Mouse (Mus musculus) right cerebral cortex, postnatal 10 days (tissue): ENCODE results near the gene Jmjd8.
A peak's percentile ranks its signal among the peaks of the same experiment; 100 is the strongest.

ENCODE experiments used
- DNase-seq, 2 experiments: peaks; one replicate each; pipeline ENCODE4 v3.0.0; 2021; ENCODE audit warnings: low spot score in 2 of 2

Jmjd8 gene

DNA sequence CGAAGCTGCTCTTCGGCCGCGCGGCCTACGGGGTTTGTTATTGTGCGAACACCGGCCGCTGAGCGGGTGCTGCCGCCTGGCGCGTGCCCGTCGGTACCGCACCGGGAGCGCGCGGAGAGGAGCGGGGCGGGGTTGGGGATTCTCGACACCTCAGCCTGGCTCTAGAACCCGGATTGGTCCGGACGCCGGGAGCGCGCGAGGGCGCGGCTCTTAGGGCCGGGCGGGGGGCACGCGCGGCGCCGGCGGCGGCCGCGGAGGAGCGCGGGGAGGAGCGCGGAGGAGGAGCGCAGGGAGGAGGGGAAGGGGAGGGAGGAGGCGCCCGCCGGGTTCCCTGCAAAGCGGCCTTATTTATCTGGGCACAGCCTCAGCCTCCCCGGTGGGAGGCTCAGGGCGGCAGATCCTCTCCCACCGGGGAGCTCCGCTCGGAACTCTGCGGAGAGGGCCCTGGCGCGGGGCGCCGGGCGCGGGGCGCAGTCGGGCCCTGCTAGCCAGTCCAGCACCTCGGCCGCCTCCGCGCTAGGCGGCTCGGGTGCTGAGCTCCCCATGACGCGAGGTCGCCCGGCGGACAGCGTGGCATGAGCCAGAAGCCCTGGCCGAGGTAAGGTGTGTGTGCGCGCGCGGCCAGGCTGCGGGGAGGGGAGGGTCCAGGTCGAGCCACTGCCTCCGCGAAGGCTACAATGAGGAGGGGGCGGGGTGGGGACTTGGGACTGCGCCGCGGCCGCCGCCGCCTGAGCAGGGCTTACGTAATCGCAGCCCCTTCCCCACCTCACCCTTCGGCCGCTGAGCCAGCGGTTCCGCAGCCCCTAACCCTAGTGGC is 19.7 kb upstream of the Jmjd8 start, which contains the start of gene Fbxl16:
Gene Fbxl16 (plus strand): TSS at position 297 of the 817 bp plus-strand sequence.
- DNase-seq, result peak; percentile 94 to 95

DNA sequence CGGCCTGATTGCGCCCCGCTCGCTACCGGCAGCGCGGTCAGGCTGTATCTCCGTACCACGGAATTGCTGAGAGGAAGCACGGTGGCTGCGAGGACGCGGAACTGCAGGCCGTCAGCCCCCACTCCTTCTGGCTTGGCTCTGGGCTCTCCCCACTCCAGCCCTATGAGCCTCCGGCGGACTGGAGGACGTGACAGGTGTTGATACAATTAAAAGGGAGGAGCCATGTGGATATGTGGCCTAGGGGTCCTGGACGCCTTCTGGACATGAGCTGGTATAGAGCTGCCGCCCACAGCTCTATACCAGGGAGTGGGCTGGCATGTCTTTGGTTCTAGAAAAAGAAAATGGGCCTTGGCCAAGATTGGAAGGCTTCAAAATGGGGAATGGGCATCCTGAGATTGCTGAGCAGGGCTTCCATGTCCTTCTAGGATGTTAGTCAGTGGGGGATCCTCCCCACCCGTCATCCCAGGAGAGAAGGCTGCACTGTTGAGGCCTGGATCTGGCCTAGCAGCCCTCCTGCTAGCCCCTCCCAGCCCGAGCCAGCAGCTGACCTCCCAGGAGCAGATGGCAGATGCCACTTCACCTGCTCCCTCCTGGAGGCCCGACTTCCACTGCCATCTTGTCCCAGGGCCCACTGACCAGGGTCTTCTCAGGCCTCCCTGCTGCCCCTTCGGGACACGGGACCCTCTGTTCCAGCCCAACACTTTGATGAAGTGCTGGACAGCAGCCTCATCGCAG is 18.9 kb upstream of the Jmjd8 start:
- peak in 1 of 2 experiments; percentile 70 for DNase-seq

DNA sequence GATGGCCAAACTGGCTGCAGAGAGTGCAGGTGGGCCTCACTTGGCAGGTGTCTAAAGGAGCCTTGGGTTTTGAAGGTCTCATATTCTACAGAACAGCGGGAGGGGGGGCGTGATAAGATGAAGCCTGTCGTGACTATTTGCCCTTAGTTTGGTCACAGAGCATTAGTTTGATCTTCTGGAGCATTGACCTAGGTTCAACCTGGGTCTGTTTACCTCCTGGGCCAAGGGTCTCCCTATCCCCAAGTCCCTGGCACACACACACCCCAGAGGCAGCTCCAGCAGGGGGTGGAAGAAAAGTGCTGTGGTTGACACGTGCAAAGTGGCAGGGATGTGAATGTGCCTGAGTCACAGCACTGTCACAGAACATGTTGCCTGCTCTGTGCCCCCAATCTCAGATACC is 17.8 kb upstream of the Jmjd8 start:
- peak in 1 of 2 experiments; percentile 44 for DNase-seq

DNA sequence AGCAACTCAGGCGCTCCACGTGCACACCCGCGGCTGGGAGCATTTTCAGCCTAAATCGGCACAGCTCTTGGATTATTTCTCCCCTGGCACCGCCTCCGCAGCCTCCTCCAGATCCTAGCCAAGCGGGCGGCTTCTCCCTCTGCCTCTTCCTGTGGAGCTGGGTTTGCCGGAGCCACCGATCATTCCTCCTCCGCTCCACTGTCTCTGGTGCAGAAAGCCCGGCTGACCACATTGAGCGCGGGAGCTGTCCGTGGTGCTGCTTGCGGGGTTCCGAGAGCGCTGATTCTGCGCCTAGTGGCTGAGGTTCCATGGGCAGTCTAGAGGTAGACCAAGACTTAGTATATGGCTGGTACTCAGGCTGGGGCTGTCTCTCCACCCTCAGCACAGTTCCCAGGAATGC is 15.2 kb upstream of the Jmjd8 start:
- peak; percentile 87 to 90 for DNase-seq

DNA sequence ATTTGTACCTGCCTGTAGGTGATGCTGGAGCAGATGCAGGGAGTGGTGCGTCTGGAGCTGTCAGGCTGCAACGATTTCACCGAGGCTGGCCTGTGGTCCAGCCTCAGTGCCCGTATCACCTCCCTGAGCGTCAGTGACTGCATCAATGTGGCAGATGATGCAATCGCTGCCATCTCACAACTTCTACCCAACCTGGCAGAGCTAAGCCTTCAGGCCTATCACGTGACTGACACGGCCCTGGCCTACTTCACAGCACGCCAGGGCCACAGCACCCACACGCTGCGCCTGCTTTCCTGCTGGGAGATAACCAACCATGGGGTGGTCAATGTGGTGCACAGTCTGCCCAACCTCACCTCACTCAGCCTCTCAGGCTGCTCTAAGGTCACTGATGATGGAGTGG is 11.0 kb upstream of the Jmjd8 start:
- DNase-seq, result no peak

DNA sequence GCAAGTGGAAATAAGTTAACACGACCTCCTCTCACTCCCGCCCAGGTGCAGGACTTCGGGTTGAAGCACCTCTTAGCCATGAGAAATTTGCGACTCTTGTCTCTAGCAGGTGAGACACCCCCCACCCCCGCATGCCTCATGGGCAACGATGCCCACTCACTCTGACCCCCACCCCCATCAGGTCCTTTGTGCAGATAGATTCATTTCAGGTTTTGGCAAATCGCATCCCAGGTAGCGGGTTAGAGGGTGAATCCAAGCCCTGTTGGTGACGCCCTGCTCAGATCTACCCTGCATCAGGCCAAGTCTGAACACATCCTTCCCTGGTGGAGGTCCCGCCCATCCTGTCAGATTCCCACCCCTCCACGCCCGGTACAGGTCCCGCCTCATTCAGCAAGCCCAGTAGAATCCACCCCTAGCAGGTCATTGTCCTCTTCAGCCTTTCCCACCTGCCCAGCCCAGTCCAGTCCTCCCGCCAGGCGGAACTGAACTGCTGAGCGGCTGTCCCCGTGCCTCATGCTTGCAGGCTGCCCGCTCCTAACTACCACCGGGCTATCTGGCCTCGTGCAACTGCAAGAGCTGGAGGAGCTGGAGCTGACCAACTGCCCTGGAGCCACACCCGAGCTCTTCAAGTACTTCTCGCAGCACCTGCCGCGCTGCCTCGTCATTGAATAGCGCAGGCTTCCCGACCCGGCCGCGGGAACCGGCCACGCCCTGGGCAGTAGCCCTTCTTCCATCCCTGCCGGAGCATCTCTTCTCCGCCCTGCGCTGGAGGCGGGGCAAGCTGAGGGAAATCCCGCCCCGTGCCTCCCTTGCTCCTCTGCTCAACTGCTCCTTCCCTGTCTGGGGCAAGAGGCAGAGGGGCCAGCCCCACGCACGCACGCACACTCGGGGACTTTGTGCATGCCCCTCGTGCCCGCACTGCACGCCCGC is 9.6 kb upstream of the Jmjd8 start:
- no peak for DNase-seq

DNA sequence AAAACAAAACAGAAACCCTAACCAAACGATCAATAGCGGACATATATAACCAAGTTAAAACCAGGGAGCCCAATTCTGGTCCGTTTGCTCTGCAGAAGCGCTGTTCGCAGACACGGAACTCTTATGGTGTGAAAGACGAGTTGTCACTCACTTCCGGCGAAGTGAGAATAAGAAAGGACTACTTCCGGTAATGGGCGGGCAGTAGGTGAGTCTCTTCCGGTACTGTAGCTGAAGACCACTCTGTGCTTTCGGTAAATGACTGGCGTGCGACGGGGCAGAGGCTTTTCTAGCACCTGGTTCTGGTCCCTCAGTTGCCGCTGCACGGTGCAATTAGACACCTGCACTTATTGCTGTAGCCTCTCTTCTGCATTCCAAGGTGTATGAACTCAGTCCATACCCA is 5.2 kb upstream of the Jmjd8 start, which contains the start of gene Wdr24:
Gene Wdr24 (plus strand): TSS at position 176 of the 400 bp plus-strand sequence.
- DNase-seq, result peak; percentile 89 to 90

DNA sequence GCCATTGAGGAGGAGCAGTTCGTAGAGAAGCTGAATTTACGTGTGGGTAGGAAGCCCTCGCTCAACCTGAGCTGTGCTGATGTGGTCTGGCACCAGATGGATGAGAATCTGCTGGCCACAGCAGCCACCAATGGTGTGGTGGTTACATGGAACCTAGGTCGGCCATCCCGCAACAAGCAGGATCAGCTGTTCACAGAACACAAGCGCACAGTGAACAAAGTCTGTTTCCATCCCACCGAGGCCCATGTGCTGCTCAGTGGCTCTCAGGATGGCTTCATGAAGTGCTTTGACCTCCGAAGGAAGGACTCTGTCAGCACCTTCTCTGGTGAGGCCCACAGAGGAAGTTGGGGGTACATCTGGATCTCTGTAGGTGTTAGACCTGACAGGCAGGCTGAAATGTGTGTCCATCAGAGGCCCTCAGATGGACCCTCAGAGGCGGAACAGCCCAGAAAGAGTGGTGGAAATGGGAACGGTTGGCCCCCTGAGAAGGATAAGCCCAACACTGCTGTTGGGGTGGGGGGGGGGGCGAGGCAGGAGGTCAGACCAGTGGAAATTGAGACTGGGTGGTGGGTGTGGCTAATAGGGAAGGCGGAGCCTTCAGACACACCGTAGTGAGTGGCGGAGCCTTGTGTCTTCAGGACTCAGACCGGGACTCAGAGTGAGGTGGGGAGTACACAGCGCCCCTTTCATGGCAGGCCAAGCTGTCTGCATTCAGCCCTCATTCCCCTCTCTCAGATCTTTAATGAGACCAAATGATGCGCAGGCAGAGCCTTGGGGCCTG is 4.1 kb upstream of the Jmjd8 start:
- no peak for DNase-seq

DNA sequence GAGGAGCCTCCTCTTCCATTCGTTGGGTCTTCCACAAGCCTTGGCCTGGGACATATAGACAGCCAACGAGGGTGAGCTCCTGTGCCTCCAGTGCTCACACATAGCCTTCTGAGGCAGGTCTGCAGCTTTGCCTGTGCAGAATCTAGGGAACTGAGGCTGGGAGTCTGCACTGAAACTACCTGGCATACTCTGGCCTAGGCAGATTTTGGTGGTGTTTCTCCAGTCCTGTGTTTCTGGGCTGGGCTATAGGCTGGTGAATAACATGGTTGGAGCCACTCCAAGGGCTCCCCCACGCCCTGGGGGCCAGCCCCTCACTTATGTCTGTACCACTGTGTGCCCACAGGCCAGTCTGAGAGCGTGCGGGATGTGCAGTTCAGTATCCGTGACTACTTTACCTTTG is 3.4 kb upstream of the Jmjd8 start:
- no peak for DNase-seq

DNA sequence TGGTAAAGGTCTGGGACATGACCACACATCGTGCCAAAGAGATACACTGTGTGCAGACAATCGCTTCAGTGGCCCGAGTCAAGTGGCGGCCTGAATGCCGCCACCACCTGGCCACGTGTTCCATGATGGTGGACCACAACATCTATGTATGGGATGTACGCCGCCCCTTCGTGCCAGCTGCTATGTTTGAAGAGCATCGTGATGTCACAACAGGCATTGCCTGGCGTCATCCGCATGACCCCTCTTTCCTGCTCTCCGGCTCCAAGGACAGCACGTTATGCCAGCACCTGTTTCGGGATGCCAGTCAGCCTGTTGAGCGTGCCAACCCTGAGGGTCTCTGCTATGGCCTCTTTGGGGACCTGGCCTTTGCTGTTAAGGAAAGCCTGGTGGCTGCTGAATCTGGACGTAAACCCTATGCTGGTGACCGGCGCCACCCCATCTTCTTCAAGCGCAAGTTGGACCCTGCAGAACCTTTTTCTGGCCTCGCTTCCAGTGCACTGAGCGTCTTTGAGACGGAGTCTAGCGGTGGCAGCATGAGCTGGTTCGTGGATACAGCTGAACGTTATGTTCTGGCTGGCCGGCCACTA is 2.6 kb upstream of the Jmjd8 start:
- DNase-seq, result peak in 1 of 2 experiments; percentile 27

DNA sequence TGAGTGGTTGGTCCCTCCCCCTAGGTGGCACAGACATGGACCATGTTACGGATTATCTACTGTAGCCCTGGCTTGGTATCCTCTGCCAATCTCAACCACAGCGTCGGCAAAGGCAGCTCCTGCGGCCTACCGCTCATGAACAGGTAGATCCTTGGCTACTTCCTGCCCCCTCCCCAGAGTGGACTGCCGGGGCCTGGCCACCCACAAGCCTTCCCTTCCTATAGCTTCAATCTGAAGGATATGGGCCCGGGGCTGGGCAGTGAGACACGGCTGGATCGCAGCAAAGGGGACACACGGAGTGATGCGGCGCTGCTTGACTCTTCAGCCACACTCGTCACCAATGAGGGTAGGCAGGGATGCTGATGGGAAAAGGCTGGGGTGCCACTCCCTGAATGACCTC is 1.7 kb upstream of the Jmjd8 start:
- DNase-seq, result peak in 1 of 2 experiments; percentile 23

DNA sequence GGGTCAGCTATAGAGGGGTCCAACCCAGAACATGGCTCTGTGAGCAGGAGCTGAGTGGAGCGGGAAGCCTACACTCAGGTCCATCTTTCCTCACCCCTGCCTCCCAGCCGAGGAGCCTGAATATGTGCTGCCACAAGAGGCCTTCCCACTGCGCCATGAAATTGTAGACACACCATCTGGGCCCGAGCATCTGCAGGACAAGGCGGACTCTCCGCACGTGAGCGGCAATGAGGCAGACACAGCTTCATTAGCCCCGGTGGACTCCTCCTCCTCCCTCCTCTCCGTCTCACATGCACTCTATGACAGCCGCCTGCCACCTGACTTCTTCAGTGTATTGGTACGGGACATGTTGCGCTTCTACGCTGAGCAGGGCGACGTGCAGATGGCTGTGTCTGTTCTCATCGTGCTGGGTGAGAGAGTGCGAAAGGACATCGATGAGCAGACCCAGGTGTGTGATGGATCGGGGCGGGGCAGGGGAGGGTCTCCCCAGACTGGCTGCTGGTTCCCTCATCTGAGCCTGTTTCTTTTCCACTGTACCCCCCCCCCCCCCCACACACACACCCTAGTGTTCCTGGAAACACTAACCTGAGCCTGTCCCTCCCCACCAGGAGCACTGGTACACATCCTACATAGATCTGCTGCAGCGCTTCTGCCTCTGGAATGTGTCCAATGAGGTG is 983 bp upstream of the Jmjd8 start:
- DNase-seq, result no peak

DNA sequence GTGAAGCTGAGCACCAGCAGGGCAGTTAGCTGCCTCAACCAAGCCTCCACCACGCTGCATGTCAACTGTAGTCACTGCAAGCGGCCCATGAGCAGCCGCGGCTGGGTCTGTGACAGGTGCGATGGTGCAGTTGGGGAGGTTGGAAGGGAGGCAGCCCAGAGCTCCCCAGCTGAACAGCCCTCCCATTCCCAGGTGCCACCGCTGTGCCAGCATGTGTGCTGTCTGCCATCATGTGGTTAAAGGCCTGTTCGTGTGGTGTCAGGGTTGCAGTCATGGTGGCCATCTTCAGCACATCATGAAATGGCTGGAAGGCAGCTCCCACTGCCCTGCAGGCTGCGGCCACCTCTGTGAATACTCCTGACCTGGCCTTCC is 458 bp upstream of the Jmjd8 start:
- DNase-seq, result peak in 1 of 2 experiments; percentile 40

DNA sequence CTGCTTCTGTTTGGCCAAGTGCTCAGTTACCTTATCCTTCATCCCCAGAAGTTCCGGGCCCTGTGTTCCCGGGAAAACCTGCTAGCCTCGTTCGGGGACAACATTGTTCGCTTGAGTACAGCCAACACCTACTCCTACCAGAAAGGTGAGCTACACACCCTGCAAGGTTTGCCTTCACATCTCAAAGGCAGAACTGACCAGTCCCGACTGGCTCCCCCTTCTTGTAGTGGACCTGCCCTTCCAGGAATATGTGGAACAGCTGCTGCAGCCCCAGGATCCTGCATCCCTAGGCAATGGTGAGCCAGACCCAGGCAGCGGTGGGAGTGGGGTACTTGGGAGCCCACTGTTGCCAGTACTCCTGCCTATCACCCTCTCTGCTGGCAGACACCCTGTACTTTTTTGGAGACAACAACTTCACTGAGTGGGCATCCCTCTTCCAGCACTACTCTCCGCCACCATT is 921 bp downstream of the Jmjd8 start:
- DNase-seq, result peak in 1 of 2 experiments; percentile 32

DNA sequence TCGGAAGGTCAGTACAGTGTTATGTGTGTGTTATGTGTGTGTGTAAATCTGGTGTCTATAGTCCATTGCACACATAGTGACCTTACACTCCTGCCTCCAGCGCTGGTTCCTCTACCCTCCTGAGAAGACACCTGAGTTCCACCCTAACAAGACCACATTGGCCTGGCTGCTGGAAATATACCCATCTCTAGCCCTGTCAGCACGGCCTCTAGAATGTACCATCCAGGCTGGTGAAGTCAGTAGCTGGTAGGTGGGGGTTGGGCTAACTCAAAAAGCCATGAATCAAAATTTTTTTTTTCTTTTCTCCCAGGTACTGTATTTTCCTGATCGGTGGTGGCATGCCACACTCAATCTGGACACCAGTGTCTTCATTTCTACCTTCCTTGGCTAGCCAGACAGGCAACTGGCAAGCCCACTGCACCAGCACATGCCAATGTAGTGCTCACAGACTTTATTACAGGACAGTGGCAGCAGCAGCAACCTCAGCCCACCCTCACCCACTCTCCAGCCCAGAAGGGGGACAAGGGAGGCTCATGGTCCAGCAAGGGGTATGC is 1.6 kb downstream of the Jmjd8 start:
- no peak for DNase-seq

DNA sequence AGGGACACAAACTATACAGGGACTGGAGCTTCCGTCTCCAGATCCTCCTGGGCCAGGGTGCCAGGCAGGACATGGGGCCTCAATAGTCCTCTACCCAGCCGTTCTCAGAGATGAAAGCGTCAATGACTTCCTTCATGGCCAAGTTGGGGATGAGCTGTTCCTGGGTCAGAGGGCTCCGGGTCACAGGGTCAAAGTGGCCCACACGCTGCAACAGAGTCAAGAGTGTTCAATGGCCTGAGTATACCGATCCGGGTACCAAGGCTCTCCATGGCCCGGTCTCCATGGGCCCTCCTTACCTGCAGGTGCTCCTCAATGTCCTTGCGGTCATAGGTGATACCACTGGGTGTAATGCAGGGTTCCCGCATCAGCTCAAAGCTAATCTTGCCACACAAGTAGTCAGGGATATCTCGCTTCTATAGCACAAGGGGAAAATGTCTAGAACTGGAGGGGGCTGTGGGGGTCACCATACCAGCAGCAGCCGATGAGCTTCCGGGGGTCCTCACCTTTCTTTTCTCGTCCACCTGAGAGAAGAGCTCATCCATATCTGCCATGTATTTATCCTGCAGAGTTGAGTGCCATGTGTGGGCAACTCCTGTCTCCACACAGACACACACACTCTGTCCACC is 2.3 kb downstream of the Jmjd8 start:
- DNase-seq, result peak in 1 of 2 experiments; percentile 61

DNA sequence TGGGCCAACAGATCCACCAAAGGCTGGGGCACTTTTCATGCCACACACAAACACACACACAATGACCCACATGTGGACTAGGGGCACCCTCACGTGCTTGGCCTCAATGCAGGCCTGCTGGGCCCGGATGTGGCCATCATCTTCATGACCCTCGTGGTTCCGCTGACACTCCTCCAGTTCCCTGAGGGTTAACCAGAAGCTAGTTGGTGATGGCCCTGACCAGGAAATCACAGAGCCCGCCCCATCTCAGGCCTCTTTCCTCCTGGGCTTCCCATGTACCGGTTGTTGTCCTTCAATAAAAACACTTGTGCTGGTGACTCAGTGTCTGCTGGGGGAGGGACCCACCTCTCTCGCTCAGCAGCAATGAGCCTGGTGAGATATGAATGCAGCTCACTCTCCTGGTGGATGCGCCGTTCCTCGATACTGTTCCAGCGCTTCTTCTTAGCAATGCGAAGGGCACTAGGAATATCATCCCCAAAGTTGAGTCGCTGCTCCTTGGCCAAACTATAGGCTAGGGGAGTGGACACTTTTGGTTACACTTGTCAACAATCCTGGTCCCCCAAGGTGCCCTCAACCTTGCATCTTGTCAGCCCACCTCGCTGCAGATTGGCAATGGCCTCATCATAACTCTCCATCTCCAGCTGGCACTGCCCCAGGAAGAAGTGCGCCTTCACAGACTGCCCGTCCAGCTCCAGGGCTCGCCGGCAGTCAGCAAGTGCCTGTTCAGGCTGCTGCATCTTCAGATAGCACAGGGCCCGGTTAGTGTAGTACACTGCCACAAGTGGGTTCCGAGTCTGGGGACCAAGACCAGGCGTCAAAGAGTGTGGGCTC is 3.0 kb downstream of the Jmjd8 start:
- DNase-seq, result peak in 1 of 2 experiments; percentile 72
